Mouse (Mus musculus) adrenal gland, postnatal 10 days (tissue): ENCODE measurements at regions not wholly inside any gene's neighbourhood (a gene's known extent, or its start where the extent isn't known, plus 50 kb on each side); places are given as distances from the start of the nearest gene placed in this dataset.
"Not testable (repeated sequence)": the region's sequence is repeated elsewhere in the genome, so short reads cannot be mapped to it uniquely, and the experiment has no call there.

Experiments used
- DNase-seq: peaks from one replicate; pipeline ENCODE4 v3.0.0; 2021; ENCODE audit warnings: mixed read lengths

- no peak for DNase-seq
Observed at GRCm38 (mm10) chr4:21464456-21464855, 221.3 kb downstream of the Prdm13 start.

GRCm38 (mm10) chr4:21441274-21441673, 244.5 kb downstream of the Prdm13 start:
- no peak for DNase-seq

GRCm38 (mm10) chr4:21436710-21437109, 249.1 kb downstream of the Prdm13 start:
- no peak for DNase-seq

GRCm38 (mm10) chr4:21407850-21408249, 277.9 kb downstream of the Prdm13 start:
- peak; percentile 1 for DNase-seq

- no peak for DNase-seq
Observed at GRCm38 (mm10) chr4:21369314-21369713, 316.4 kb downstream of the Prdm13 start.

GRCm38 (mm10) chr4:21368234-21369021, 317.3 kb downstream of the Prdm13 start:
- DNase-seq, result peak; percentile 21

- no peak for DNase-seq
Observed at GRCm38 (mm10) chr4:21321769-21322168, 364.0 kb downstream of the Prdm13 start.

- DNase-seq, result not testable (repeated sequence)
Observed at GRCm38 (mm10) chr4:21309239-21309638, 376.5 kb downstream of the Prdm13 start.

GRCm38 (mm10) chr4:21307476-21308011, 378.2 kb downstream of the Prdm13 start:
- DNase-seq, result no peak

GRCm38 (mm10) chr4:21300141-21300540, 385.6 kb downstream of the Prdm13 start:
- no peak for DNase-seq

GRCm38 (mm10) chr4:21267302-21267701, 418.5 kb downstream of the Prdm13 start:
- no peak for DNase-seq

- DNase-seq, result no peak
Observed at GRCm38 (mm10) chr4:21266886-21267285, 418.9 kb downstream of the Prdm13 start.

GRCm38 (mm10) chr4:21250396-21250795, 435.4 kb downstream of the Prdm13 start:
- no peak for DNase-seq

- peak; percentile 39 for DNase-seq
Observed at GRCm38 (mm10) chr4:21222631-21223030, 463.1 kb downstream of the Prdm13 start.

- no peak for DNase-seq
Observed at GRCm38 (mm10) chr4:21207617-21208016, 478.1 kb downstream of the Prdm13 start.

GRCm38 (mm10) chr4:21195620-21196019, 490.1 kb downstream of the Prdm13 start:
- no peak for DNase-seq

- DNase-seq, result no peak
Observed at GRCm38 (mm10) chr4:21173789-21174188, 512.0 kb downstream of the Prdm13 start.

- DNase-seq, result no peak
Observed at GRCm38 (mm10) chr4:21173019-21173418, 512.7 kb downstream of the Prdm13 start.

- no peak for DNase-seq
Observed at GRCm38 (mm10) chr4:21170734-21171133, 515.0 kb downstream of the Prdm13 start.

GRCm38 (mm10) chr4:21162124-21162523, 523.6 kb downstream of the Prdm13 start:
- DNase-seq, result no peak

GRCm38 (mm10) chr4:21125892-21126291, 559.9 kb downstream of the Prdm13 start:
- no peak for DNase-seq

- no peak for DNase-seq
Observed at GRCm38 (mm10) chr4:21095741-21096140, 590.0 kb downstream of the Prdm13 start.

- DNase-seq, result no peak
Observed at GRCm38 (mm10) chr4:21070198-21070785, 615.5 kb downstream of the Prdm13 start.
